Mouse (Mus musculus) liver, postnatal 0 days (tissue): ENCODE data around the gene Dnase1l1.

Experiments
- CTCF ChIP-seq: sonication (generic); IDR thresholded peaks from 2 replicates; pipeline ENCODE4 v1.5.1; 2016; ENCODE audit warnings: antibody characterized with exemption, low read depth
- EP300 ChIP-seq: IDR thresholded peaks from 2 replicates; pipeline ENCODE4 v1.6.1; 2016; ENCODE audit warnings: antibody characterized with exemption, low read depth, mild to moderate bottlenecking

DNA sequence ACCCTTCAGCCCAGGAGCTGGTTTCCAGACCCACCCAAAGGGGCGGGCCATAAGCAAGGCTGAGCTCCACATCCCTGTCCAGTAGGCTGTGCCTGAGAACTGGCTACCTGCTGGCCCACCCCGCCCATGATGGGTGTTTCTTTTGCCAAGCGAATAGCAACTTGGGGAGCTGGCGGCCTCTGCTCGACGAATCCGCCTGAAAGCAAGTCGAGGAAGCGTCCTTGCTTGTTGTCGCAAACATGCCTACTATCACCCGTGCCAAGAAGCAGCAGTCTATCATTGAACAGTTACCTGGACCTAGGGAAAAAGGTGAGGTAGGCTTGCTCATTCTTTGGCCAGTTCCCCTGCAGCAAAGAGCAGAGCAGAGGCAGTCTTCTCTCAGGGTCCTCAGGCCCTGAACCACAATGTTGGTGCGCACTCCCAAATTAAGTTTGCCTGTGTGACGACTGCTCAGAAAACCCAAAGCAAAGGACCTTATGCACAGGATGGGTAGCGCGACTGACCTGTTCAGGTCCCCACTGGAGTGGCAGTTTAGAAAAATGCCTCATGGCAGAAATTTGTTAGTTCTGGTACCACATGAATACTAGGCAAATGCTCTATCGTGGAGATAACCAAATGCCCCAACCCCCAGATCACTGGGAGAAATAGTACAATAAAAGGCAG is at the start of gene Dnase1l1, which contains the start of gene Taz:
- TF ChIP-seq EP300 (no peak), CTCF (0 out of 2 replicates have a peak, but pooled peaks have one; percentile 13)
